Mouse (Mus musculus) splenic B cell, adult 2 months (primary cell): ENCODE results near the gene Stk32c.

Source experiments
- DNase-seq: peaks from one replicate; pipeline ENCODE4 v3.0.0-alpha.2; 2011; ENCODE audit warnings: low read depth, low spot score
- H3K27me3 ChIP-seq: 2 replicates; pipeline ENCODE4 v1.6.1; 2012; ENCODE audit warnings: mild to moderate bottlenecking, low read length, moderate library complexity, mixed read lengths; ENCODE audit not compliant: control insufficient read depth, poor library complexity, insufficient read depth, severe bottlenecking
- H3K36me3 ChIP-seq: 2 replicates; pipeline ENCODE4 v1.6.1; 2012; ENCODE audit warnings: mild to moderate bottlenecking, low read length, moderate library complexity, mixed read lengths; ENCODE audit not compliant: control insufficient read depth, poor library complexity, insufficient read depth, severe bottlenecking

The Stk32c gene

DNA sequence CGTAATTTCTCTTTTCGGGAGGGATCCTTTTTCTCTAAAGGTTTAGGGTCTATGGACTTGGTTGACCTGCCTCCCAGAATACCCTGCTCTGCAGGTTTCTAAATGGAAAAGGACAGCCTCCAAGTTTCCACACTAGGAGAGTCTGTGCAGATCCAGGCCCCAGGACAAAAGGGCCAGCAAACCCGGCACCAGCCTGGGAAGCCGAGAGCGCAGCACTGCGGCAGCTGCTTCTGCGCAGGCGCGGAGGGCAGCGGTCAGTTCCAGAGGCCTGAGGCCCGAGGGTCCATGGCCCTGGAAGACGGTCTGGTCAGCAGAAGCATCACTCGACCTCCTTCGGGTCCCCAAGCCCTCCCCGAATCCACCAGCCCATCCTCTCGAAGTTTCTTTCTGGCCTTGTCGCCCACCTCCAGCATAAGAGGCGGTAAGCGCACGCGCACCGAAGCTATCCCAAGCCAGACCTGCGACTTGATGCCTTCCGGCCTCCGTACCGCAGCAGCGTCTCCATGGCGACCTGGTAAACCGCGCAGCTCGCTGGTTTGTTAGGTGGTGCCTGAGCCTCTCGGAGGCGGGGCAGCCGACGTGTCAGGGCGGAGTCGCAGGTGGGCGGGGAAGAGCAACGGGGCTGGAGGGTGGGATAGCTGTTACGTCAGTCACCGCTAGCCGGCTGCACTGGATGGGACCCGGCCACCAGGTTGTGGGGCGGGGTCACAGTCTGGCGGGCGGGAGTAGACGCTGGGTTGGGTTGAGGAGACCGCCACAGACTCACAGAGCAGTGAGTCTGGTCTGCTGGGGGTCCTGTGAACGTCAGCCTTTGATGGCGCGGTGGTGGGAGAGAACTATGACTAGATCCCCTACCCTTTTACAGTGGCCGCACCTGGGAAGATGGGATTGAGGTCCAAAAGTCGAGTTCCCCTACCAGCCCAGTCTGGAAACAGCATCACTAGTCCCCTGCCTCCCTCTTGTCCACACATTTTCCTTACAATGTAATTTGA, at the start of gene Stk32c, which contains the start of gene Lrrc27:
Gene Stk32c, minus strand, starts transcription at position 554 of the 992 bp plus-strand sequence.
Gene Lrrc27, plus strand, starts transcription at position 235 of the 992 bp plus-strand sequence.
- DNase-seq = peak; percentile 99
- Histone ChIP-seq H3K36me3 (no peaks in the 10 kb centered on the region), H3K27me3 (no peaks in the 10 kb centered on the region)

DNA sequence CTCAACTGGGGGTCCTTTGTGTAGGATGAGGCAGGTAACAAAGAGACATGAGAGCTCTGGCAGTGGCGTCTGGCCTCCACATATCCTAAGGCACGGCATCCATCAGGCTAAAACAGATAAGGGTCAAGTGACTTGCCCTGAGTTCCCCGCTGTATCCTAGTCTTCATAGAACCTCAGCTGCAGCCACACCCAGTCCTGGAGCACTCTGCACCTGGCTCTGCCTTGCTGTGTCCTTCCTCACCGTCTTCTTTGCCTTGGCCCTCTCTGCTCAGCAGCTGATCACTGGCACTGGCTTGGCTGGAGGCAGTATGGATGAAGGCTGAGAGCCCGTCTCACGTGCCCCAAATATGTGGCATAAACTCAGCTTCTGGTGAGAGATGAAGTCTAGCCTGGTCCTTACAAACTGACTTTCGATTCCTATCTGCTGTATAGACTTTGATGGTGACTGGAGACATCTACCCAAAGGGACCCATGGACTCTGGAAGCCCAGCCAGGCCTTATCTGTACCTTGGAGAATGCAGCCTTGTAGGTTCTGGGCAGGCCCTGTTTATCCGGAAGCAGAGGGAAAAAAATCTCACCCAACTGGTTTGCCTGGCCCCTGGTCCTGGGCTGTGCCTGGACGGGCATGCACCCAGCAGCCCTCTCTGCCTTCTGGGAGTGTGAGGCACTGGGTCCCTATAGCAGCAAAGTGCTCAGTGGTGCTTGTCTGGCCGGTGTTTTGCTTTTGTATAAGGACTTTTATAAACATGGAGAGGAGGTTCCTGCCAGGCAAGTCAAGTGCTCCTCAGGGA, 44.8 kb upstream of the Stk32c start:
- H3K36me3 ChIP-seq = no peaks in the 10 kb centered on the region
- no peak for DNase-seq
- no peaks in the 10 kb centered on the region for H3K27me3 ChIP-seq

DNA sequence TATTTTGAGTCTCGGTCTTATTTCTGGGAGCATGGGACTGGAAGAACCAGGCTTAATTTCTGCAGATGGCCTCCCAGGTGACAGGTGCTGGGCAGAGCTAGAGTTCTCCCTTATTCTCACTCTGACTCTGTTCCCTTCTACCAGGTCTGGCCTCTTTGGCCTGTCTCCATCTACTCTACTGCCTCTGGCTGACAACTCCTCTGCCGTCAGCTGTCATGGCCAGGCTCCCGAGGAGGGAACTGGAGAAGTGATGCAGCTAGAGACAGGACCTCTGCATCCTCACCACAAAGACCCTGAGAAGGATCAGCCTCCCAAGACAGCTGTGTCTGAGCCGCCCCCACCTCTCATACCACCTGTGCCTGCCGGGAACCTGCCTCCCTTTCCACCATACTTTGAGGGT, 41.5 kb upstream of the Stk32c start:
- Histone ChIP-seq H3K27me3 (no peaks in the 10 kb centered on the region), H3K36me3 (no peaks in the 10 kb centered on the region)
- DNase-seq = no peak

DNA sequence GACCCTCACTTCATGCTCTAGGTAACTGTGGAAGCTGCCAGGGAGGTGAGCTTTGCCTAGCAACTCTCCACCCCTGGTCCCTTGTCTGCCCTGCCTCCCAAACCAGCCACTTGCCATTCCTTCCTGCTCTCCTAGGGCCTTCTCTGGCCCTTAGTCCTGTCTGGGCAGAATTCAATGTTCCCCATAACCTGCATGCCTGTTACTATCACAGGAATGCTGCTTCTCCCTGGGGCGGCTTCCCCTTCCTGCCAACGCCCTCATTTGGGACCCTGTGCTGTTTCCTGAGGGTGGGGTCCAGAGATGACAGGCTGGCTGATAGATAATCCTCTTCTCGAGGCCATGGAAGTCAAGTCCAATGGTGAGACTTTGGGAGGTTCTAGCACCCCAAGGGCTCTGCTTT, 40.4 kb upstream of the Stk32c start:
- no peaks in the 10 kb centered on the region for H3K36me3 ChIP-seq
- no peak for DNase-seq
- H3K27me3 ChIP-seq = no peaks in the 10 kb centered on the region

DNA sequence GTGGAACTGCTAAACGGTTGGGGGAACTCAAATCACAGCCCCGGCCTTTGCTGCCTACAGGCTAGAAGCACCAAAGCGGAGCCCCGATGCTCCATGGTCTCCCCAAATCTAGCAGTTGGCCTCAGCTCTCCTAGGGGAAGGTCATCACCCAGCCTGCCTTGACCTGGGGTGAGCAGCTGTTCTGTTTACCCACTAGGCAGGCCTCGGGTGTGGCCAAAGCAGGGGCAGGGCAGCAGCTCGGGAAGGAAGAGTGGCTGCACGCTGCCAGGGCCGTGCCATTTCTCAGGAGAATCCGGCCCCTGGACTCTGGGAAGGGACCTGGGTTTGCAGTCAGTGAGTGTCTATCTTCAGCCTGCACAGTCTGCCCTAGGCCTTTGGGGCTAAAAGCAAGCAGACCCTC, 39.9 kb upstream of the Stk32c start:
- Histone ChIP-seq H3K27me3 (no peaks in the 10 kb centered on the region), H3K36me3 (no peaks in the 10 kb centered on the region)
- DNase-seq = no peak

DNA sequence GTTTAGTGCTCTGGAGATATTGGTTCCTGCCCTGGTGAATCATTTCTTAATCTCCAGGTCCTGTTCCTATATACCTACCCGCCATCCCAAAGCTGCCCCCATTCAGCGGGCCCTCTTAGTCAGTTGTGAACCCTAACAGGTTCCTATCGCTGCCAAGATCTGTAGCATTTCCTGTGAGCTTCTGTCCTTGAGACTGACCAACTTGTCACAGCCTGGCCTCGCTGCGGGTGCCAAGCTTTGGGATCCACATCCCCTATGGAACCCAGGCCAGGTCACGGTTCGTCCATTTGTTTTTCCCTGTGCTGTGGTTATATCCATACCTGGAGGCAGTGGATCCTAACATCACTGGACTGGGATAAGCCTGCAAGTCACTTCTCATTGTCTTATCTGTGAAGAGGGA, 39.5 kb upstream of the Stk32c start:
- DNase-seq = no peak
- Histone ChIP-seq H3K36me3 (no peaks in the 10 kb centered on the region), H3K27me3 (no peaks in the 10 kb centered on the region)

DNA sequence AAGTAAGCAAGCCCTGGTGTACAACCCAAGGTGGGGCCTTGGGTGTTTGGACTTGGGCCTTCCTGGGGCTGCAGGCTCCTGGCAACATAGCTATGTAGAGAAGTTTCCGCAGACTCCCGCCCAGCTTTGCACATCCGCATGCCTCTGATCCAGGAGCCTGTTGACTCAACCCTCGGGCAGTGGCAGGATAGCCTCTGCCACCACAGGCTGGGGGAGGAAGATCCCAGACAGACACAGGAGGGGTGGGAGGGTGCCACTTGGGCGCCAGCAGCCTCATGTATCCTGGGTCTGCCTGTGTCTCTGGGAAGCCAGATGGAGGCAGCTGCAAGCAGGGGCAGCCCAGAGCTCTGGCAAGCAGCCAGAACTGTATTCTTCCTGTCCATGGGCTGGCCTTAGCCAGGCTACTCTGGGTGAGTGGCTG, 38.8 kb upstream of the Stk32c start:
- Histone ChIP-seq H3K27me3 (no peaks in the 10 kb centered on the region), H3K36me3 (no peaks in the 10 kb centered on the region)
- no peak for DNase-seq

DNA sequence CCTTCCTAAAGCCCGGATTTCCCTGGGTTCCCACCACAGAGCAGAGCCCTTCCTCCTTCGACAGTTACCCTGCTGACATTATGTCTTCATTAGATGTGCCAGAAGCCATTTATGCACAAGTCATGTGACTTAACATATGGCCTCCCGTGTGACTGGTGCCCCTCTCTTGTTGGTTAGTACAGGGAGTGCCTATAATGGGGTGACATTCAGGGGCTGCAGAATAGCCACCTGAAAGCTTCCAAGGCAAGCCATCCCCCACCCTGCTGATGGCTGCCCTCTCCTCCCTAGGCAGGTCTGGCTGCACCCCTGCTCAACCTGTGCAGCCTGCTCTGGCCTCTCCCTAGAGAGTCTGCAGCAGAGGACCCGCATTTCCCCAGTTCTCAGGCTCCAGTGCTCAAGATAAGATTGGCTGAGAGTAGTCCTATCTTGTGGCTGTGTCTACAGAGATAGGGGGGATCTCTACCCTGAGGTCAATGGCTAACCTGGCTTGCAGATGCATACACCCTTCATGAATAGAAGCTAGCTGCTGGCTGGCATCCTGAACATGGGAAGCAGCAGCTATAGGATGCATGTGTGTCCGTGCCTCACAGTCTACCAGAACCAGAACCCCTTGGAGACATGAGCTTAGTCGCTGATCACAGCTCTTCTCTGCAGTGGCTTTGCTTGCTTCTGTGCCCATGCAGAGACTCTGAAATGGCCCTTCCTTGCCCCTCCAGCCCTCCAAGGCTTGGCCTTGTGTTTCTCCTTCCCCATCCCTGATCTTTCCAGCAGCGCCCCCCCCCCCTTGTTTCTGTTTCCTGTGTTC, 36.5 kb upstream of the Stk32c start:
- H3K27me3 ChIP-seq = no peaks in the 10 kb centered on the region
- DNase-seq = no peak
- no peaks in the 10 kb centered on the region for H3K36me3 ChIP-seq

DNA sequence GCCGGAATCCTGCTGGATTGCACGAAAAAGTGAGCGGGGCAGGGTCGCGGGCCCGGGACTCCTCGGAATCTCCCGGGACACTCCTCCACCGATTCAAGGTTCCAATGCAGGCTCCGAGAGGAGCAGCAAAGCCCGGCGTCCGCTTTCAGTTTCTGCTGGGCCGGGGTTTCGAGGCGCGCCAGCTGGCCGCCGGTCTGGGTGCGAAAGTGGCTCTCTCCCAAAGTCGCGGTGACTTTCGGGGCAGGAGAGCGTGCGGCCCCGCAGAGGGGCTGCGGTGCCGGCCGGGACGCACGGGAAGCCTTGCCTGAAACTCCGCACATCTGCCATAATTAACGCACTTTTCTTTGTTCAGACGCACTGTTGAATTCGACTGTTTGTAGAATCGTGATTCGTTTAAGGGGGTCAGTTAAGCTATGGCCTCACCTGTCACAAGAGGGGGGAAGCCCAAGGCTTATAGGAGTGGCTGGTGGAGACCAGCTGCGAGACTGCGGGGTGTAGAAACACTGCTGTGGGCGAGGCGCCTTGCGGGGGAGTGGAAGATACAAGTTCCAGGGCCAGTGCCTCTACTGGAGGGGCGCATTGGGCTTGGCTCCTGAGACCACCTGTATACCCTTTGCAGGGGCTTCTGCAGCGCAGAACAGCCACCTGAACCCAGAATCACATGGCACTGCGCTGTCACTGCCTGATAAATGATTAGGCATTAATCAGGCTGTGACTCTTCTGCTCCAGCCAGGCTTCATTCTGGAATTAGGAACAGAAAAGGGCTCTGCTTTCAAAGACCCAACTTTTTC, 35.7 kb upstream of the Stk32c start:
- peak; percentile 37 for DNase-seq
- no peaks in the 10 kb centered on the region for H3K27me3 ChIP-seq
- H3K36me3 ChIP-seq = no peaks in the 10 kb centered on the region

DNA sequence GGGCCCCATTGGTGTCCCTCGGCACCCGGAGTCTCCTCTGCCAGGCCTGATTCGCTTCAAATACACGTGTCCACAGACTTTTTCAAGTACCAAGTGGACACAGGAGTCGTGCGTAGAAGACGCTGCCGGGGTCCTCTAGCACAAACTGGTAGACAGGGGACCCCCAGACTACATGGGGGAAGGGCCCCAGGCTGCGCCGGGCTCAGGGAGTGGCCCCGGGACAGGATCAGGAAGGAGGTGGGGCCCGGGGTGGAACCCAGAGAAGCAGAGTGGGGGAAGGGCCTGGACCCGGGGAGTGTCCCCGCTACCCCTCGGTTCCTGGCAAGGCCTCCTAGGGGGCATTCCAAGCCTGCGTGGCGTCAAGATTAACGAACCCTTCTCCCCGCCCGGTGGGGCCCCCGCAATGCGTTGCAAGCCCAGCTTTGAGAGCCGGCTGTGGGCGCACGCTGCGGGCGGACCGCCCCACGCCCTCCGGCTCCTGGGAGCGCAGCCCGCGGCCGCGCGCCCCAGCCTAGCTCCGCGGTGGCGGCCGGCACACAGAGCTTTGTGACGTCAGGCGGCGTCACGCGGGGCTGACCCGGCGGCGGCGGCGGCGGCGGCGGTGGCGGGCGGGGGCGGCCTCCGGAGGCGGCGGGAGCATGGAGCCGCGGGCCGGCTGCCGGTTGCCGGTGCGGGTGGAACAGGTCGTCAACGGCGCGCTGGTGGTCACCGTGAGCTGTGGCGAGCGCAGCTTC, 34.9 kb upstream of the Stk32c start, which contains the start of gene Pwwp2b:
Gene Pwwp2b, plus strand, starts transcription at position 602 of the 734 bp plus-strand sequence.
- Histone ChIP-seq H3K36me3 (no peaks in the 10 kb centered on the region), H3K27me3 (no peaks in the 10 kb centered on the region)
- peak; percentile 72 for DNase-seq

DNA sequence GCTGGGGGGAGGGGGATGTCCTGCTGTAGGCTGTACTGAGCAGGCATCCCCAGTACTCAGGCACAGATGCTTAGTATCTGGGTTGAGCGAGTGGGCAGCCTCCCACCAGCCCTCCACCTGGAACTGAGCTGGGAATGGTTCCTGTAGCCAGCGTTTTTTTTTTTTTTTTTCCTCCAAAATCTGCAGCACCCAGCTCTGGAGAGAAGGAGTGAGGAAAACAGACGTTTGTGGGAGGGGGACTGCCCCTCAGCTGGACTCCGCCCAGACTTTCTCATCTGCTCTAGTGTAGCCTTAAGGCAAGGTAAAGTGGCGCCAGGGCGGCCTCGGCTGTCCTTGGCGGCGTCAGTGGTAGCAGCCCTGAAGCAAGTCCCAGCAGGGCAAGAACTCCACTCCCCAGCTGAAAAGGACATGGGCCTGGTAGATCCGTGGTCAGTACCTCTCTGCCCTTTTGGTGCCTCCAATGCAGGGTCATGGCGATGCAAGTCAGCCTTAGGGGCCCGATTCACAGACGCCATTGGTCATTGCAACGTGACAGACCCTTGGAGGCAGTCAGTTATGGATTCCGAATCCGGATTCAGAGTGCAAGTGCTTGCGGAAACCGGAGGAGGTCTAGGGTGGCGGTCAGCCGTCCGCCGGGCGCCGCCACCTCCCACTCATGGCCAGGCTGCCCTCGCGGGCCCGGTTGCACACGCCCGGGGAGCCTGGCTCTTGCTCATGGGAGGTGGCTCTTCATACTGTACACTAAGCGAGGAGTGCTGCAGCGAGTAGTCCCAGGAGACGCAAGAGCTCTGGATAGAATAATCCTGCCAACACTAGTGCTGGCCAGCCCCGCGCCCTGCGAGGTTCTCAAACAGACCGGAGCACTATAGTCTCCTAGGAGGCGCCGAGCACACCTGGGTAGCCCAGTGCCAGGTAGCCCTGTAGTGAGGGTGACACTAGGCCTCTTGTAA, 34.1 kb upstream of the Stk32c start:
- Histone ChIP-seq H3K36me3 (no peaks in the 10 kb centered on the region), H3K27me3 (no peaks in the 10 kb centered on the region)
- DNase-seq = no peak

DNA sequence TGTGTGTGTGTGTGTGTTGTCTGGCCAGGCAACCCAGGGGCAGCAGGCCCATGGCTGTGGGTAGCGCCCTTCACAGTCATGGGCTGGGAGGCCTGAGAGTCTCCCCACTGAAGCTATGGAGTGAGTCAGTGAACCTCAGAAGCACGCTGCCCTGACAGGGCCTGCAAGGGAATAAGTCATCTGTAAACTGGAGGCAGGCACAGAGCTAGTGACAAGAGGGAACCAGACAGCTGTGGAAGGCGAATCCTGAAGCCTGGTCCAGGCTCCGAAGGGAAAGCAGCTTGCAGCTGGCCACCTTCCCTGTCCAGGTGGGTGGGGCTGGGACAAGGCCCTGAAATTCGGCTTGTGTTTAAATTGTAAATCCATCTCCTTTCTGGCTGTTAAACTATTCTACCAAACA, 33.0 kb upstream of the Stk32c start:
- DNase-seq = no peak
- H3K36me3 ChIP-seq = no peaks in the 10 kb centered on the region
- no peaks in the 10 kb centered on the region for H3K27me3 ChIP-seq
